Mouse (Mus musculus): ENCODE measurements around the gene Slc22a20.

- TF ChIP-seq CTCF (IDR thresholded peaks at IDR 0.05; ENCODE audit: low read depth) (no peak), EP300 (IDR thresholded peaks at IDR 0.05; ENCODE audit: low read depth) (no peak)
These were observed 57.4 kb downstream of the Slc22a20 start for GRCm38 (mm10) chr19:5928546-5928945.

Data from heart, postnatal 0 days (tissue).